Mouse (Mus musculus) frontal cortex, adult 2 months (tissue): ENCODE data around the gene Matn4. TPM values are rescaled to one million over a fixed set of nuclear protein-coding genes. Genes with fewer than 3 reads are reported as not detected.
"Not testable (repeated sequence)": the region's sequence is repeated elsewhere in the genome, so short reads cannot be mapped to it uniquely, and the experiment has no call there.

Experiments
- DNase-seq, 2 experiments: peaks; one replicate each; pipeline ENCODE4 v3.0.0; 2022; ENCODE audit warnings: low spot score in 1 of 2; ENCODE audit errors: extremely low spot score in 1 of 2
- polyA plus RNA-seq: library from polyadenylated mRNA; depleted of rRNA; stranded (reverse); fragments of >200 nt; gene quantifications from 2 replicates; pipeline ENCODE4 v1.2.3, GENCODE M21; 2012; rRNA removed

Gene Matn4
- polyA plus RNA-seq, 1 experiment = 25.8 TPM

- peak in 1 of 2 experiments; percentile 14 for DNase-seq
These were observed 31.8 kb downstream of the Matn4 start for GRCm38 (mm10) chr2:164373187-164373586.

GRCm38 (mm10) chr2:164372408-164373053 lies 32.4 kb downstream of the Matn4 start:
- DNase-seq = no peak

- DNase-seq = no peak
These were observed 33.6 kb downstream of the Matn4 start for GRCm38 (mm10) chr2:164371371-164371770.

GRCm38 (mm10) chr2:164368620-164369105 lies 36.3 kb downstream of the Matn4 start:
- DNase-seq = no peak

GRCm38 (mm10) chr2:164366947-164367346 lies 38.0 kb downstream of the Matn4 start:
- no peak for DNase-seq

DNA sequence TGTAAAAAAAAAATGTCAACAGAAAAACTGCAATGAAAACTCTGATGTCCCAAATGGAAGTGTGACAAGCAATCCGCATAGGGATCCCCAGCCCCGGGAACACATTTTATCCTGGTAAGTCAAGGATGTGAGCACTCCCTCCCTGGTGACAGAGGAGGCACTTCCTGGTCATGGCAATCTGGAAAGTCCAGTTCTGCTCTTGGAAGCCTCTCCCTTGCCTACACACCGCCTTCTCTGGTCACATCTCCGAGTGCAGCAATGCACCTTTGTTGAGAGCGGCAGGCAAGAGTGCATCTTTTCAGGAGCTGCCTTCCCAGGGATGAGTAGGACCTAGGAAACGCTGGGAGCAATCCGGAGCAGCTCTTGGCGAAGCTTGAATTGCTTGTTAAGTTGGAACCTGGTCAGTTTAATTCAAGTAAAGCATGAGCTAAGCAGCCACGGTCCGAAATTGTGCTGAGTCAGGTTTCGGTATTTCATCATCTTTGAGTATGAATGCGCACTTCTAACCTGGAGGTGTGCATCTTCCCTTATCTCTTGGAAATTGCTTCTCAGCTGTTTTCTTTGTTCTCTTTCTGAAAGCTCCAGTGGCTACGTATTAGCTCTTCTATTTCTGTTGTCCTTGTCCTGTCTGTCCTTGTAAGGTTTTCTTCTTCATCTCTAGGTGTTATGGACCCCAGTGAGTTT lies 43.8 kb downstream of the Matn4 start:
- DNase-seq = no peak

DNA sequence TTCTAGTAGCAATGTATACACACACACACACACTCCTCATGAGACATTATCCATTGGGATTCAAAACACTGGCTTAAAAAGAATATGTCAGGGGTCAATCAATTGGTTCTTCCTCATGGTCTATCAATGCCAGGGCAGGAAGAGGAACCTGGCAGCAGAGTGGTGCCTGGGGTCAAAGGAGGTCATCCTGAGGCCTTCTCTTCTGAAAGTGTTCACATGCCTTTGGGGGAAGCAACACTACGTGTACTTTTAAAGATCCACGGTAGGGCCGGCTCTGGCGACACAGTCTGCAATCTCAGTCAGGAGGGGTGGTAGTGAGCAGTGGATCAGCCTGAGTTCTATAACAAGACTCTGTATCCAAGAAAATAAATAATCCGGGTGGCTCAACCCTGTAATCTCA lies 45.3 kb downstream of the Matn4 start:
- no peak for DNase-seq

DNA sequence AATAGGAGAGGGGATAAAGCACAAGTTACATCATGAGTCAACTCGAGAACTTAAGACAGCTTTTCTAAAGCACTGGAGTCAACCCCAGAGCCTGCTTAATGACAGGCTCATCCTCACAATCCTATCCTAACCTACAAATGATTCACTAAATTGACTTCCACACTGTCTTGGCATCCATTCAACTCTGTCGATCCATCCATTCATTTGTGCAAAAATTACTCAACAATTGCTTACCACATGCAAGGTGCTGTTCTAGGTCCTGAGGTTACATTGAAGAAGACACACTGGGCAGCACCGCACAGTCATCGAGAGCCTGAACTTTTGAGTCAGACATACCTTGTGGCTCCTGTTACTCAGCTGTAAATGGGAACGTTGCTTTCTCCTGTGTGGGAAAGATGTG lies 45.9 kb downstream of the Matn4 start:
- DNase-seq = no peak

DNA sequence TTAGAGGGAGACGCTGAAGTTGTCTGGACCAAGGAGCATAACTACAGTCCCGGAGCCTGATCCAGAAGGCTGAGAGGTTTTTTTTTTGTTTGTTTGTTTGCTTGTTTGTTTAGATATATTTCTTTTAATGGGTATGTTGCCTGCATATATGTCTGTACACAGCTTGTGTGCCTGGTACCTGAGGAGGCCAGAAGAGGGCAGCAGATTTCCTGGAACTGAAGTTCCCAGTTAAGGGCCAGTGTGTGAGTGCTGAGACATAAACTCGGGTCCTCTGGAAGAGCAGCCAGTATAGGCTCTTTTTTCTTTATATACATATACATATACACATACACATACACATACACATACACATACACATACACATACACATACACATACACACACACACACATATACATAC lies 46.6 kb downstream of the Matn4 start:
- DNase-seq = no peak

DNA sequence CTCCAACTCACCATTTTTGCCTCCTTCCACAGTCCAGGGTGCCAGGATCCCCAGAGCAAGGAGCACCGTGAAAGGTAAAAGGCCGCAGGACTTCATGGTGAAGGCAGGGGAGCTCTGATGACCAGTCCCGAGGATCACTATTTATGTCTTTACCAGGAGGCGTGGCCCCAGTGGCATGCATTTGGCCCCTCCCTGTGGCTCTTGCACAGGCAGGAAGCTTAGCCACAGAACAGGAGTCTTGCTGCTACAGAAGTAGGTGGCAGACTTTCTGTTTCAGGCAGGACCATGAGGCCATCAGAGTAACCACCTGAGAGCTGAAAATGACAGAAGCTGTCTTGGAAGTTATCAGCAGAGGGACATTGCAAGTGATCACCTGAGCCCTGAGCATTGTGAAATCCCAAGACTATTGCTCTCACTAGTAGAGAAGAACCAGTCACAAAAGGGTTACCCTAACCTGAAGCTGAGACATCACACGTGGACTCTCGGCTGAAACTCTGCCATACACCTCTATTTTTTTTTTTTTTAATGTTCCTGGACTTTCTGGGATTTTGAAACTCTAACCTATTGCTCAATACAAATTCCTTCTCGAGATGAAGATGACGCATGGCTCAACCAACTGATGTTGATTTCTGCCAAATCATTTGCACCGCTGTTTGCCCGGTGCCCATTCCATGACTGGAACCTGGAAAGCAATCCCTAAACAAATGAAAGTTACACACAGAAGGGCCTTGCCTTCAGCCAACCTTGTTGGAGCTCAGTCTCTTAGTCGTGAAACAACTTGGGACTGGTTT lies 48.6 kb downstream of the Matn4 start:
- no peak for DNase-seq

GRCm38 (mm10) chr2:164353356-164353755 lies 51.6 kb downstream of the Matn4 start:
- no peak for DNase-seq

DNA sequence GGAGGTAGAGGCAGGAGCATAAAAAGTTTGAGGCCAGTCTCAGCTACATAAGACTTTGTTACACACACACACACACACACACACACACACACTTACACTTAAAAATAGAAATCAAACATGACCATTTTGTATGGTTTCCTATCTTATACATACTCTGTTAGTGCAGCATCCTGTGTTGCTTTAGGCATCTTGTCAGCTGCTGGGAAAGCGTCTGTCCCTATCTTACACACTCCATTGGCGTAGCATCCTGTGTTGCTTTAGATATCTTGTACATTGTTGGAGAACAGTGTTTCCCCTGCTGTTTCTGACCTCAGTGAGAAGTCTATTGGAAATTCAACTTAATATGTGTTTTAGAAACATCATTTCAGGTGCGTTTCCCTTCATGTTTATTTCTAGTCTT lies 52.3 kb downstream of the Matn4 start:
- DNase-seq = no peak

DNA sequence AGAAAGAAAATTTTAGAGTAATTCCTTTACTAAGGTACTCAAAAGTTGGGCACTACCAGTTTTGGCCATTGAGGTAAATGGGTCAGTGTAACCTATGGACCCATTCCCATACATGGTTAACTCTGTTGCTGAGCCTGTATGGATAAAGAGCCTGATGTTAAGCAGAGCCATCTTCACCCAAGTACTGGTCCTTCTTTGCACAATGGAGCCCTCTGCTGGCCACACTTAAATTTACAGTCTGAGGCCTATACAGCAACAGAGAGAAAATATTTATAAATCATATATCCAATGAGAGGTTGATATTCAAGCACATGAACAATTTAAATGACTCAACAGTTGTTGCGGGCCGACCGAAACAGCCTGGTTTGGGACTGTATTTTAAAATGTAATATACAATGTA lies 56.0 kb downstream of the Matn4 start:
- DNase-seq = peak in 1 of 2 experiments; percentile 20

DNA sequence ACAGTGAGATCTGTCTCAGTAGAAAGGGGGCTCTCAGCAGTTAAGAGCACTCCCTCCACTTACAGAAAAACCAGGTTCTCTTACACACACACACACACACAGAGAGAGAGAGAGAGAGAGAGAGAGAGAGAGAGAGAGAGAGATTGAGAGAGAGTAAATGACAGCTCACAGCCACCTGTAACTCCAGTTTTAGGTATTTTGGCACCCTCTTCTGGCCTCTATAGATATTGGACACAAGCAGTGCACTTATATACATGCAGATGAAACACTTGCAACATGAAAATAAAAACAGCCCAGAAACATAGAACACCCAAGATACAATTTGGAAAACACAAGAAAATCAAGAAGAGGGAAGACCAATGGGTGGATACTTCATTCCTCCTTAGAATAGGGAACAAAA lies 57.3 kb downstream of the Matn4 start:
- not testable (repeated sequence) for DNase-seq

- not testable (repeated sequence) for DNase-seq
These were observed 61.2 kb downstream of the Matn4 start for GRCm38 (mm10) chr2:164343732-164344131.

Other genes with a start within 250 kb of the Matn4 start
- 4.9 and 7.1 TPM in 2 replicates for gene Kcns1, start 234.0 kb downstream of the Matn4 start, polyA plus RNA-seq
- not detected in 2 replicates for gene Wfdc5, start 222.4 kb downstream of the Matn4 start, polyA plus RNA-seq
- not detected in 2 replicates for gene Wfdc12, start 214.6 kb downstream of the Matn4 start, polyA plus RNA-seq
- gene Wfdc15a, start 205.0 kb downstream of the Matn4 start, polyA plus RNA-seq = not detected in 2 replicates
- 0.38 TPM in 1 of 2 replicates, not detected in the other for gene Wfdc15b, start 183.5 kb downstream of the Matn4 start, polyA plus RNA-seq
- gene Svs2, start 166.7 kb downstream of the Matn4 start, polyA plus RNA-seq = not detected in 2 replicates
- gene Svs3b, start 148.5 kb downstream of the Matn4 start, polyA plus RNA-seq = not detected in 2 replicates
- not detected in 2 replicates for gene Svs4, start 126.7 kb downstream of the Matn4 start, polyA plus RNA-seq
- gene Svs3a, start 115.9 kb downstream of the Matn4 start, polyA plus RNA-seq = not detected in 2 replicates
- gene Svs6, start 88.4 kb downstream of the Matn4 start, polyA plus RNA-seq = not detected in 2 replicates
- not detected in 2 replicates for gene Svs5, start 72.4 kb downstream of the Matn4 start, polyA plus RNA-seq
- 0.67 and 0.68 TPM in 2 replicates for gene Slpi, start 16.1 kb downstream of the Matn4 start, polyA plus RNA-seq
- gene Rbpjl, start 2.0 kb downstream of the Matn4 start, polyA plus RNA-seq = 1.7 and 1.8 TPM in 2 replicates
- gene Sdc4, start 38.7 kb upstream of the Matn4 start, polyA plus RNA-seq = 45.0 and 46.5 TPM in 2 replicates
- gene Sys1, start 51.8 kb upstream of the Matn4 start, polyA plus RNA-seq = 58.1 and 59.1 TPM in 2 replicates
- gene Gm20458, start 55.8 kb upstream of the Matn4 start, polyA plus RNA-seq = 9.3 and 10.0 TPM in 2 replicates
- not detected in 2 replicates for gene Trp53tg5, start 68.6 kb upstream of the Matn4 start, polyA plus RNA-seq
- gene Dbndd2, start 80.9 kb upstream of the Matn4 start, polyA plus RNA-seq = 182 and 219 TPM in 2 replicates
- 80.6 and 84.7 TPM in 2 replicates for gene Pigt, start 92.4 kb upstream of the Matn4 start, polyA plus RNA-seq
- 0.76 and 1.2 TPM in 2 replicates for gene Wfdc2, start 157.3 kb upstream of the Matn4 start, polyA plus RNA-seq
- not detected in 2 replicates for gene Spint3, start 168.3 kb upstream of the Matn4 start, polyA plus RNA-seq
- gene Wfdc6a, start 180.3 kb upstream of the Matn4 start, polyA plus RNA-seq = 0.12 TPM in 1 of 2 replicates, not detected in the other
- gene Eppin, start 188.4 kb upstream of the Matn4 start, polyA plus RNA-seq = not detected in 2 replicates
- not detected in 2 replicates for gene Wfdc6b, start 208.4 kb upstream of the Matn4 start, polyA plus RNA-seq
- gene Wfdc8, start 208.5 kb upstream of the Matn4 start, polyA plus RNA-seq = not detected in 2 replicates
- not detected in 2 replicates for gene Wfdc16, start 233.6 kb upstream of the Matn4 start, polyA plus RNA-seq